Mouse (Mus musculus) limb, embryonic 13.5 days (tissue): ENCODE results near the gene Ube2l3. TPM values are rescaled to one million over a fixed set of nuclear protein-coding genes. Genes with fewer than 3 reads are reported as not detected.
A peak's percentile ranks its signal among the peaks of the same experiment; 100 is the strongest.

Experiments used
- ATAC-seq: fragments of 200-750 bp; cut with Nextera tagmentation; 2 replicates; pipeline ENCODE4 v1.8.0; 2017; ENCODE audit warnings: low read depth, moderate number of reproducible peaks, moderate TSS enrichment; ENCODE audit not compliant: low FRiP score
- H3K27ac ChIP-seq: fragments of 300-500 bp; sonication (generic); 2 replicates; pipeline ENCODE4 v1.5.1; 2015; ENCODE audit warnings: inconsistent platforms, mild to moderate bottlenecking, moderate library complexity
- H3K27me3 ChIP-seq: fragments of 300-500 bp; sonication (generic); 2 replicates; pipeline ENCODE4 v1.6.1; 2015; ENCODE audit warnings: mild to moderate bottlenecking, inconsistent platforms
- H3K36me3 ChIP-seq: fragments of 300-500 bp; sonication (generic); 2 replicates; pipeline ENCODE4 v1.6.1; 2015; ENCODE audit warnings: inconsistent platforms, mild to moderate bottlenecking, moderate library complexity
- H3K4me1 ChIP-seq: fragments of 300-500 bp; sonication (generic); 2 replicates; pipeline ENCODE4 v1.6.1; 2015; ENCODE audit warnings: inconsistent platforms
- H3K4me2 ChIP-seq: fragments of 300-500 bp; sonication (generic); replicated peaks from 2 replicates; pipeline ENCODE4 v1.6.1; 2015; ENCODE audit warnings: inconsistent platforms, mild to moderate bottlenecking, moderate library complexity
- H3K4me3 ChIP-seq: fragments of 300-500 bp; sonication (generic); 2 replicates; pipeline ENCODE4 v1.5.1; 2015; ENCODE audit warnings: moderate library complexity, mild to moderate bottlenecking, inconsistent platforms
- H3K9ac ChIP-seq: fragments of 300-500 bp; sonication (generic); 2 replicates; pipeline ENCODE4 v1.6.1; 2015; ENCODE audit warnings: mild to moderate bottlenecking, inconsistent platforms
- H3K9me3 ChIP-seq: fragments of 300-500 bp; sonication (generic); 2 replicates; pipeline ENCODE4 v1.6.1; 2016; ENCODE audit warnings: inconsistent platforms
- WGBS: fragments of 180-500 bp; shearing (Covaris S2); methylation state at CpG from one replicate; pipeline ENCODE4 v1.1.7; 2015; 5-methylcytosine and 5-hydroxymethylcytosine counted together
- microRNA counts: library from miRNA; unstranded; fragments of <30 nt; microRNA quantifications from one replicate; lab custom pipeline; 2016
- microRNA-seq: library from miRNA; unstranded; fragments of <30 nt; microRNA quantifications from one replicate; pipeline ENCODE4, GENCODE M21; 2016
- polyA plus RNA-seq: library from polyadenylated mRNA; unstranded; fragments of >200 nt; fragmentation: Nextera tagmentation; extraction: Ambion mirVana; gene quantifications from 2 replicates; pipeline ENCODE4 v1.2.1, GENCODE M21; 2015

The Ube2l3 gene
- polyA plus RNA-seq, 1 experiment from 2014 or later = 360 TPM

DNA sequence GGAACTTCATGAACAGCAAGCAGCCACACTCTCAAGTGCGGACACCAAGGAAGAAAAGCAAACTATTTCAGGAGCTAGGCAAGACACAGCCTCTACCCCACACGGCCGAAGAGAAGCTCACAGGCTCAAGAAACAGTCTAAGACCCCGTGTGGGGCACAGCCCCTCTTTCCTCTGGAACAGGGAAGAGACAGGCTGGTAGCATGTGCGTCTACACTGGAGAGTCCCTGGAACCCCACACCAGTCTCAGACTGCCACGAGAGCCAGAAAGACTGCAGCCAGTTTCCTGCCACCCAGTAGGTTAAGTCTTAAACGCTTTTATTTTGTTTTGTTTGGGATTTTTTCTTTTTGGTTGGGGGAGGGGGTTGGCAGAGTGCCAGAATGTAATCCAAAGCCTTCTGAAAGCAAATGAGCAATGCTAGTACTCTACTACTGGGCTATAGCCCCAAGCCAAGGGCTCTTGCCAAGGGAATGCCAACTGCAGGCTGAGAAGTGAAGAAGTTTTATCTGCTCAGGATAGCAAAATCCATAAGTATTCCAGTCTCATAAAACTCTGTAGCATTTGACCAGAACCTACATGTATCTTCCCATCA is 99.7 kb downstream of the Ube2l3 start:
- ATAC-seq = peak; percentile 58; the same call in 1 of the 2 replicates
- no peak overlapping the region for H3K9ac ChIP-seq
- H3K27me3 ChIP-seq = no peaks in the 10 kb centered on the region
- no peak overlapping the region for H3K4me3 ChIP-seq
- H3K36me3 ChIP-seq = peaks cover 96% of the 10 kb centered on the region
- H3K9me3 ChIP-seq = no peaks in the 10 kb centered on the region
- WGBS = 49% methylated on average over 7 of the region's 7 CpGs
- H3K27ac ChIP-seq = peak overlapping the region; percentile 56
- H3K4me2 ChIP-seq = no peak overlapping the region
- H3K4me1 ChIP-seq = peaks cover 17% of the 10 kb centered on the region

MicroRNA genes within 50 kb of the gene (microRNA counts, 519-probe panel; counts per million panel counts)
- microRNA mmu-miR-130b (lab: Ali Mortazavi, UCI) = 4,515 counts per million, percentile 87 among the panel's probes with 10 or more counts
- microRNA mmu-miR-301b (lab: Ali Mortazavi, UCI) = 3,328 counts per million, percentile 58 among the panel's probes with 10 or more counts

Small RNA genes lying within 50 kb of the gene (microRNA-seq; reads per million reads assigned to microRNA genes)
- gene Mir130b = 7,230 reads per million, percentile 93 among the genes with 10 or more reads in this experiment
- gene Mir301b = 96.6 reads per million, percentile 53 among the genes with 10 or more reads in this experiment

Other genes starting within 250 kb of the Ube2l3 start
- gene Mapk1, start 219.3 kb downstream of the Ube2l3 start, polyA plus RNA-seq = 145 and 155 TPM in 2 replicates
- gene Ypel1, start 133.0 kb downstream of the Ube2l3 start, polyA plus RNA-seq = 53.8 and 57.3 TPM in 2 replicates
- 150 and 158 TPM in 2 replicates for gene Ppil2, start 91.4 kb downstream of the Ube2l3 start, polyA plus RNA-seq
- 70.7 and 78.6 TPM in 2 replicates for gene 2610318N02Rik, start 77.5 kb downstream of the Ube2l3 start, polyA plus RNA-seq
- gene Sdf2l1, start 70.3 kb downstream of the Ube2l3 start, polyA plus RNA-seq = 47.7 and 58.0 TPM in 2 replicates
- gene Ydjc, start 58.0 kb downstream of the Ube2l3 start, polyA plus RNA-seq = 7.2 and 7.6 TPM in 2 replicates
- 0.51 and 0.59 TPM in 2 replicates for gene Ccdc116, start 55.4 kb downstream of the Ube2l3 start, polyA plus RNA-seq
- 0.28 and 0.38 TPM in 2 replicates for gene Rimbp3, start 6.0 kb upstream of the Ube2l3 start, polyA plus RNA-seq
- gene Hic2, start 30.9 kb upstream of the Ube2l3 start, polyA plus RNA-seq = 9.1 and 9.3 TPM in 2 replicates
- 12.6 and 14.3 TPM in 2 replicates for gene Tmem191c, start 73.4 kb upstream of the Ube2l3 start, polyA plus RNA-seq
- gene Serpind1, start 128.7 kb upstream of the Ube2l3 start, polyA plus RNA-seq = 0.83 and 0.88 TPM in 2 replicates
- gene Snap29, start 203.3 kb upstream of the Ube2l3 start, polyA plus RNA-seq = 13.9 and 14.0 TPM in 2 replicates
- 35.0 and 35.6 TPM in 2 replicates for gene Pi4ka, start 203.7 kb upstream of the Ube2l3 start, polyA plus RNA-seq
- gene Crkl, start 249.3 kb upstream of the Ube2l3 start, polyA plus RNA-seq = 81.6 and 88.6 TPM in 2 replicates